Mouse (Mus musculus) embryonic fibroblast, embryonic 13.5 days (primary cell): Measurements from ENCODE around the gene Tbpl2.

Experiments
- CTCF ChIP-seq: IDR thresholded peaks from 2 replicates; pipeline ENCODE4 v1.5.1; 2011; ENCODE audit warnings: mild to moderate bottlenecking, control low read depth, low read length, moderate library complexity, borderline replicate concordance; ENCODE audit not compliant: insufficient read depth
- POLR2A ChIP-seq: IDR thresholded peaks from 2 replicates; pipeline ENCODE4 v1.6.1; 2011; ENCODE audit warnings: low read depth, mild to moderate bottlenecking, control low read depth, low read length, moderate library complexity

DNA sequence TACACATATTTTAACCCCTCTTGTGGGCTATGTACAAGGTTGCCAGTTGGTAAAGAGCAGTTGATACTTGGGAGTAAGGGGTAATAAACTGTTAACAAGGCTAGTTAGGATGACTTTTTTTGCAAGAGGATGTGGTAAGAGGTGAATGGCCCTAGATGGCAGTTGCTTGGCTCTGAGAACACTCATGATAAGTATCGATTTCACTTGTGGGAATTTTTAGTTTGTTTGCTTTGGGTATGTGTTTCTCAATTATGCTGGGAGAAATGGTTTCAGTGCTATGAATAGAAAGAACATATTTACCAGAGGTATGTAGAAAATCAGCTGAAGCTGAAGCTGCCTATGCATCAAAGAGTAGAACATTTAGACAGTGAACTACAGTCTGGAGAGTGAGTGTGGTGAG is 53.5 kb downstream of the Tbpl2 start:
- TF ChIP-seq CTCF, result no peak
- TF ChIP-seq POLR2A, result no peak
